Comparison of ENCODE assay signal across 32 mouse cellular contexts in the genomic region with DNA sequence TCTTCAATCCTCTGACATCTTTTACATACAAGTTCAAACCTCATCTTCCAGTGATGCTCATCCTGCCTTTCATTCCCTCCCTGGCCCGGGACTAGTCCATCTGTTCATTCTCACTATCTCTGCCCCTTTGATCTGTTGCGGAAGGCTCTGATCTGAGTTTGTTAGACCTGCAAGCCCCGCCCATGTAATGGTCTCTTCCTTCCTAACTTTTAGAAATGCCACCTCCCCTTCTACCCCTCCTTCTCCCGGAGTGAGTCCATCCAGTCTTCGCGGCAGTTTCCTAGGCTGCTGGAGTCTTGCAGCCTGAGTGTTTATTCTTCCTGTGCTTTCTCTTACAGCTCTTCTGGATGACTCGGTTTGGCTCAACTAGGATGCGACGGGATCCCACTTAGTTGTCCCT. TPM values are rescaled to one million over a fixed set of nuclear protein-coding genes. Genes with fewer than 3 reads are reported as not detected.
"Had no signal": no experiment of that assay in that cellular context is flagged by ENCODE, and none has a peak within 500 bp of the region (broad histone marks: within the 10 kb centered on the region; RNA-seq: fewer than 3 reads in every experiment).

No protein-coding gene starts in this region.

- DNase-seq: cerebellum, adult 9-11 months; cerebellum, postnatal 10 days; cerebellum, postnatal 14 days; cerebellum, postnatal 25 days; cerebellum, postnatal 36 days; embryo, embryonic 11 days; forebrain, postnatal 0 days; gastrocnemius, adult 2 months; gastrocnemius, postnatal 10 days; gastrocnemius, postnatal 14 days; gastrocnemius, postnatal 25 days; gastrocnemius, postnatal 36 days; heart, adult 18-20 months; heart, adult 2 months had no signal

- H3K4me2 ChIP-seq: embryonic facial prominence, embryonic 12.5 days; embryonic facial prominence, embryonic 13.5 days; embryonic facial prominence, embryonic 15.5 days; forebrain, embryonic 12.5 days; forebrain, embryonic 13.5 days; forebrain, embryonic 15.5 days; heart, embryonic 11.5 days had no signal

- H3K4me1 ChIP-seq: embryonic facial prominence, embryonic 10.5 days; embryonic facial prominence, embryonic 12.5 days; embryonic facial prominence, embryonic 13.5 days; embryonic facial prominence, embryonic 15.5 days; forebrain, embryonic 10.5 days; forebrain, embryonic 12.5 days; forebrain, embryonic 13.5 days; forebrain, embryonic 15.5 days; heart, embryonic 10.5 days had no signal

- H3K27me3 ChIP-seq: embryonic facial prominence, embryonic 12.5 days; embryonic facial prominence, embryonic 13.5 days; embryonic facial prominence, embryonic 15.5 days; forebrain, embryonic 13.5 days; forebrain, embryonic 15.5 days had no signal

- H3K4me3 ChIP-seq: embryonic facial prominence, embryonic 10.5 days; embryonic facial prominence, embryonic 12.5 days; embryonic facial prominence, embryonic 13.5 days; embryonic facial prominence, embryonic 15.5 days; erythroblast, embryonic 14.5 days; forebrain, embryonic 10.5 days; forebrain, embryonic 12.5 days; forebrain, embryonic 13.5 days; forebrain, embryonic 15.5 days; gastrocnemius, adult 2 months; heart, adult 2 months; heart, embryonic 10.5 days had no signal

- H3K9ac ChIP-seq: embryonic facial prominence, embryonic 12.5 days; embryonic facial prominence, embryonic 13.5 days; embryonic facial prominence, embryonic 15.5 days; forebrain, embryonic 12.5 days; forebrain, embryonic 13.5 days; forebrain, embryonic 15.5 days; forebrain, postnatal 0 days had no signal

- H3K27ac ChIP-seq: embryonic facial prominence, embryonic 10.5 days; embryonic facial prominence, embryonic 12.5 days; embryonic facial prominence, embryonic 13.5 days; embryonic facial prominence, embryonic 15.5 days; forebrain, embryonic 10.5 days; forebrain, embryonic 12.5 days; forebrain, embryonic 13.5 days; forebrain, embryonic 15.5 days; gastrocnemius, adult 2 months; heart, adult 2 months; heart, embryonic 10.5 days had no signal

- ATAC-seq: forebrain, embryonic 13.5 days; forebrain, embryonic 14.5 days; forebrain, embryonic 15.5 days; forebrain, postnatal 0 days had no signal

- H3K36me3 ChIP-seq: embryonic facial prominence, embryonic 10.5 days; embryonic facial prominence, embryonic 12.5 days; embryonic facial prominence, embryonic 13.5 days; embryonic facial prominence, embryonic 15.5 days; forebrain, embryonic 10.5 days; forebrain, embryonic 12.5 days; forebrain, embryonic 15.5 days; heart, embryonic 10.5 days had no signal

- H3K9me3 ChIP-seq: embryonic facial prominence, embryonic 10.5 days; embryonic facial prominence, embryonic 12.5 days; embryonic facial prominence, embryonic 13.5 days; embryonic facial prominence, embryonic 15.5 days; forebrain, embryonic 10.5 days; forebrain, embryonic 12.5 days; forebrain, embryonic 13.5 days; forebrain, embryonic 15.5 days had no signal

RNA-seq across cellular contexts. Expression of a gene that starts 19.9 kb away (rescaled TPM):
- total RNA-seq: common myeloid progenitor, adult 5-6 weeks; gastrocnemius, adult 18-20 months; gastrocnemius, adult 2 months; gastrocnemius, adult 8-10 months; gastrocnemius, postnatal 25 days; gastrocnemius, postnatal 36 days; granulocyte monocyte progenitor cell, adult 5-6 weeks; heart, adult 18-20 months; heart, adult 2 months; heart, adult 8-10 months had no signal
- polyA plus RNA-seq: gonadal fat pad, adult 2 months; heart, adult 2 months had no signal

RNA-seq across cellular contexts. Expression of a gene that starts 38.6 kb away (rescaled TPM):
- total RNA-seq: common myeloid progenitor, adult 5-6 weeks; gastrocnemius, adult 18-20 months; gastrocnemius, postnatal 36 days; granulocyte monocyte progenitor cell, adult 5-6 weeks had no signal
- polyA plus RNA-seq: gonadal fat pad, adult 2 months had no signal
